Comparison of ENCODE assay signal across 13 mouse cellular contexts in the genomic region with DNA sequence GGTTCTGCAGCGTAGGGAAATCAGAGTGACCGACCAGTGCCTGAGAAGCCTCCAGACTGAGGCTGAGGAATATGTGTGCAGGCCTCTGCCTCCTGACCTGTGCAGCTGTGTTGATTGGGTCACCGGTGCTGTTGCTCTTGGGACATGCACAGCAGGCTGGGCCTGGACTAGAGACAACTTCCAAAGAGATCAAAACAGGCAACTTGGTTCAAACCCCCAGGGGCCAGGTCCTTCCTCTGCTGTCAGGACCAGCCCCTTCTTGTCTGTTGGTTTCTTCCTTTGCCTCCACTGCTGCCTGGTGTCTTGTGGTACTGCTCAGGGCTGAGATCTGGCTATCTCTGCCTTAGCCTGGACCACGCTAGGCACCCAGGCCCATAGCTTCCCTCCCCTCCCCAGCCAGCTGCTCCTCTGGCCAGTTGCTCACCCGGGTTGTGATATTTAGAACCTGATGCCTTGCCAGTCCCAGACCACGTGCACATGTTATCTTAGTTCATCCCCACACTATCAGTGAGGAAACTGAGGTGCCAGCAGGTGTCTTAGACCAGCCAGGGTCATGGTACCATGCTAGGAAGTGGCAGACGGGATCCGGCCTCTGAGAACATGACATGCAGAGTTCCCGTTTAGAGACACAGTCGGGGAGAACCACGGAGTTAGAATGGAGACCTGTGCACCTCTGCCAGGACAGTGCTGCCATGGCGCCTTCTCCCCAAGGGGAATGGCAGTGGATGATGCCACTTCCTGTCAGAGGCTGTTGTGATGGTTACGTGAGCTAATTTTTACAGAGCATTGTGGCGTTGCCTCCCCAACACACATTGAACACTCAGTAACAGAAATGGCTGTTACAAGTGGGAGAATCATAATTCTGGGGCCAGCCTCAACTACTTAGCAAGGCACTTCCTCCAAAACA. TPM values are rescaled to one million over a fixed set of nuclear protein-coding genes. Genes with fewer than 3 reads are reported as not detected.
DNase-seq lines count a peak whose midpoint lies in the region; ATAC-seq and TF ChIP-seq lines count a peak whose summit lies in the region.
"Had no signal": no experiment of that assay in that cellular context is flagged by ENCODE, and none has a peak within 500 bp of the region (broad histone marks: within the 10 kb centered on the region; RNA-seq: fewer than 3 reads in every experiment).

No protein-coding gene starts in this region.

- peak overlapping the region; percentile 72 for H3K27ac ChIP-seq in layer of hippocampus, adult 2 months
- H3K27ac ChIP-seq in intestine, embryonic 16.5 days (ENCODE audit: low read length): no peak overlapping the region
- H3K27ac ChIP-seq: embryonic facial prominence, embryonic 10.5 days; heart, embryonic 15.5 days had no signal

- no peak for TF ChIP-seq CTCF in layer of hippocampus, adult 2 months (conservative IDR thresholded peaks at IDR 0.05)

- ATAC-seq in megakaryocyte progenitor cell, adult 5-6 weeks (replicated peaks; ENCODE audit: poor library complexity): peak; percentile 21
- ATAC-seq in intestine, embryonic 16.5 days: no peak
- ATAC-seq: forebrain, embryonic 16.5 days had no signal

- DNase-seq in layer of hippocampus, adult 2 months (ENCODE audit: low spot score in 2 of 2): no peak
- no peak for DNase-seq in layer of hippocampus, postnatal 10 days (ENCODE audit: low spot score in 2 of 2)
- peak; percentile 55 for DNase-seq in MN1 (ENCODE audit: low spot score)
- peak; percentile 63 for DNase-seq in fat pad, adult 2 months (ENCODE audit: extremely low read depth, low read depth, low spot score)
- DNase-seq in ovary, postnatal 10 days (ENCODE audit: low spot score): no peak
- DNase-seq: adrenal gland, postnatal 25 days; cerebellum, adult 8-10 months; right cerebral cortex, postnatal 14 days had no signal

- H3K27me3 ChIP-seq in intestine, embryonic 16.5 days (replicated peaks; ENCODE audit: control insufficient read depth, insufficient read depth, low read length): no peaks in the 10 kb centered on the region
- H3K27me3 ChIP-seq: heart, embryonic 15.5 days had no signal

- H3K9ac ChIP-seq in intestine, embryonic 16.5 days (ENCODE audit: low read depth, low read length): no peak overlapping the region
- H3K9ac ChIP-seq: heart, embryonic 15.5 days had no signal

- 89% methylated on average over 14 of the region's 14 CpGs for WGBS in intestine, embryonic 16.5 days

- no peak overlapping the region for H3K4me2 ChIP-seq in intestine, embryonic 16.5 days (ENCODE audit: low read depth, low read length)
- H3K4me2 ChIP-seq: heart, embryonic 15.5 days had no signal

- H3K9me3 ChIP-seq in intestine, embryonic 16.5 days (ENCODE audit: control insufficient read depth, low read length): no peaks in the 10 kb centered on the region
- H3K9me3 ChIP-seq: embryonic facial prominence, embryonic 10.5 days; heart, embryonic 15.5 days had no signal

- no peak overlapping the region for H3K4me3 ChIP-seq in layer of hippocampus, adult 2 months
- H3K4me3 ChIP-seq in intestine, embryonic 16.5 days (ENCODE audit: low read length): no peak overlapping the region
- H3K4me3 ChIP-seq: embryonic facial prominence, embryonic 10.5 days; heart, embryonic 15.5 days had no signal

- H3K36me3 ChIP-seq in intestine, embryonic 16.5 days (ENCODE audit: control insufficient read depth, insufficient read depth, low read length): 0 out of 2 replicates have a peak, but pooled peaks cover under 1% of the 10 kb centered on the region
- H3K36me3 ChIP-seq: heart, embryonic 15.5 days had no signal

- H3K4me1 ChIP-seq in intestine, embryonic 16.5 days (ENCODE audit: control insufficient read depth, insufficient read depth, low read length): peaks cover 13% of the 10 kb centered on the region

RNA-seq across cellular contexts. Expression of gene Dnajb12, which starts 6.1 kb away (rescaled TPM):
- total RNA-seq in layer of hippocampus, adult 2 months (2021): 10 to 100 TPM; 54.4 to 56.8 TPM
- total RNA-seq in layer of hippocampus, postnatal 10 days (2021): 10 to 100 TPM; 43.9 to 44.2 TPM
- 21.1 and 23.3 TPM in 2 replicates for total RNA-seq in megakaryocyte progenitor cell, adult 5-6 weeks (2015)
- total RNA-seq in megakaryocyte progenitor cell, adult 5-6 weeks (2017): 19.3 and 20.2 TPM in 2 replicates
- polyA plus RNA-seq in intestine, embryonic 16.5 days (2015; fragmentation: Nextera tagmentation; extraction: Ambion mirVana): 26.6 and 27.6 TPM in 2 replicates

Comparison
In these comparisons a context has a peak if more than half of its experiments do, and no peak if none do; other contexts are left out.
1. DNase-seq: peak in MN1 (single experiment) and fat pad, adult 2 months (single experiment); none in layer of hippocampus, adult 2 months (0 of 2), layer of hippocampus, postnatal 10 days (0 of 2) and ovary, postnatal 10 days (single experiment).